In genomic region chr17:71486231-71486851, GRCm38 (mm10) we compare ENCODE assay signal across 8 mouse cellular contexts. TPM values are rescaled to one million over a fixed set of nuclear protein-coding genes. Genes with fewer than 3 reads are reported as not detected.
DNase-seq lines count a peak whose midpoint lies in the region; ATAC-seq and TF ChIP-seq lines count a peak whose summit lies in the region.

No protein-coding gene starts in this region.

- H3K27ac ChIP-seq in ES-E14 (ENCODE audit: insufficient read depth, low read depth, low read length, poor library complexity, severe bottlenecking), result peak overlapping the region; percentile 12; the same call in 1 of the 2 replicates
- H3K27ac ChIP-seq in liver, embryonic 14.5 days, result peak overlapping the region; percentile 30; the same call in 1 of the 2 replicates

- in situ Hi-C loops in ES-E14 (cut with MboI; ENCODE audit: low sequenced_read_pairs in 2 of 2, unreplicated experiment in 2 of 2), result no loop called here

- peaks cover 0 to 7% of the 10 kb centered on the region in 2 experiments; a peak in 2 of 4 replicates for H3K4me1 ChIP-seq in ES-E14 (ENCODE audit: control insufficient read depth in 2 of 2, insufficient read depth in 2 of 2, low read length in 2 of 2, poor library complexity in 1 of 2)
- peaks cover 16 to 28% of the 10 kb centered on the region in 2 experiments for H3K4me1 ChIP-seq in liver, embryonic 14.5 days (replicated peaks; ENCODE audit: control insufficient read depth in 2 of 2, insufficient read depth in 2 of 2, low read length in 1 of 2)

- H3K9me3 ChIP-seq in ES-E14 (ENCODE audit: control insufficient read depth, insufficient read depth, low read depth, low read length), result no peaks in the 10 kb centered on the region
- no peaks in the 10 kb centered on the region for H3K9me3 ChIP-seq in liver, embryonic 14.5 days (ENCODE audit: control insufficient read depth, low read length)

- ATAC-seq in liver, embryonic 14.5 days (ENCODE audit: insufficient read depth), result no peak

- TF ChIP-seq CTCF in liver, embryonic 14.5 days (IDR thresholded peaks at IDR 0.05; ENCODE audit: low read depth), result no peak

- no peak for DNase-seq in ES-E14 (ENCODE audit: low read depth, low spot score)
- peak; percentile 32 for DNase-seq in c-Kit-positive CD71-positive TER-119-negative erythroid progenitor cells, embryonic 14.5 days (ENCODE audit: low read depth)
- DNase-seq in induced T-regulatory cell, adult 2 months (ENCODE audit: low read depth), result peak; percentile 91
- no peak for DNase-seq in liver, embryonic 14.5 days (ENCODE audit: low read depth in 3 of 3, low spot score in 3 of 3)
- peak; percentile 82 to 86 for DNase-seq in spleen, postnatal 36 days (ENCODE audit: low spot score in 2 of 2)
- DNase-seq in urinary bladder, postnatal 4 days (ENCODE audit: low spot score in 2 of 2), result no peak
- DNase-seq in cerebellum, adult 11-12 months, result no peak
- DNase-seq in adrenal gland, postnatal 4 days (ENCODE audit: low spot score in 2 of 2), result no peak

- H3K9ac ChIP-seq in ES-E14 (ENCODE audit: insufficient read depth, low read depth, low read length, poor library complexity, severe bottlenecking), result no peak overlapping the region
- H3K9ac ChIP-seq in liver, embryonic 14.5 days (replicated peaks), result peak overlapping the region; percentile 69

- no peak overlapping the region for H3K4me3 ChIP-seq in ES-E14 (ENCODE audit: insufficient read depth in 1 of 2, low read depth in 1 of 2, low read length in 2 of 2, poor library complexity in 1 of 2, severe bottlenecking in 1 of 2)
- H3K4me3 ChIP-seq in liver, embryonic 14.5 days (ENCODE audit: insufficient read depth in 1 of 2, low read depth in 2 of 2, low read length in 2 of 2), result peak overlapping the region; percentile 45 to 48

- H3K27me3 ChIP-seq in liver, embryonic 14.5 days (ENCODE audit: control insufficient read depth, insufficient read depth, low read length), result no peaks in the 10 kb centered on the region

- peak overlapping the region; percentile 72 for H3K4me2 ChIP-seq in liver, embryonic 14.5 days (ENCODE audit: low read depth)

- no peaks in the 10 kb centered on the region for H3K36me3 ChIP-seq in ES-E14 (ENCODE audit: control insufficient read depth, insufficient read depth, low read length, poor library complexity, severe bottlenecking)
- no peaks in the 10 kb centered on the region for H3K36me3 ChIP-seq in liver, embryonic 14.5 days (replicated peaks; ENCODE audit: control insufficient read depth, insufficient read depth, low read depth)

- 24% methylated on average over 8 of the region's 8 CpGs for WGBS in liver, embryonic 14.5 days (ENCODE audit: insufficient replicate concordance)

- TF ChIP-seq EP300 in liver, embryonic 14.5 days (IDR thresholded peaks at IDR 0.05; ENCODE audit: low read depth), result no peak

TF ChIP-seq in ES-E14, 5 proteins besides CTCF, POLR2A, EP300 and RAD21:
- TF ChIP-seq CHD2 (IDR thresholded peaks at IDR 0.05; ENCODE audit: low read depth, low read length), result no peak
- no peak for TF ChIP-seq ZC3H11A (IDR thresholded peaks at IDR 0.05; ENCODE audit: borderline replicate concordance, low read depth, low read length)
- no peak for TF ChIP-seq ZNF384 (IDR thresholded peaks at IDR 0.05; ENCODE audit: low read depth, low read length)
- TF ChIP-seq HCFC1 (IDR thresholded peaks at IDR 0.05; ENCODE audit: borderline replicate concordance, insufficient read depth, low read length), result no peak
- no peak for TF ChIP-seq MAFK (IDR thresholded peaks at IDR 0.05; ENCODE audit: insufficient read depth, low read depth, low read length)

RNA-seq across cellular contexts. Expression of gene Smchd1, which starts 11.2 kb away (rescaled TPM):
- 35.5 and 41.0 TPM in 2 replicates for total RNA-seq in ES-E14 (2012; rRNA removed)
- 11.7 and 19.9 TPM in 2 replicates for polyA plus RNA-seq in liver, embryonic 14.5 days (2012; rRNA removed)
- 38.0 and 41.6 TPM in 2 replicates for polyA plus RNA-seq in liver, embryonic 14.5 days (2014; fragmentation: Nextera tagmentation; extraction: Ambion mirVana)
- 10 to 100 TPM; 45.5 to 57.2 TPM for total RNA-seq in adrenal gland, postnatal 4 days (2021)

RNA-seq across cellular contexts. Expression of gene Gm4707, which starts 26.6 kb away (rescaled TPM):
- total RNA-seq in ES-E14 (2012; rRNA removed), result 3.9 and 6.9 TPM in 2 replicates
- 0.19 and 0.21 TPM in 2 replicates for polyA plus RNA-seq in liver, embryonic 14.5 days (2012; rRNA removed)
- 0.15 and 1.1 TPM in 2 replicates for polyA plus RNA-seq in liver, embryonic 14.5 days (2014; fragmentation: Nextera tagmentation; extraction: Ambion mirVana)
- 1 to 10 TPM; 4.3 to 6.1 TPM for total RNA-seq in adrenal gland, postnatal 4 days (2021)

RNA-seq across cellular contexts. Expression of gene Ndc80, which starts 40.3 kb away (rescaled TPM):
- 31.5 and 42.8 TPM in 2 replicates for total RNA-seq in ES-E14 (2012; rRNA removed)
- 5.5 and 16.1 TPM in 2 replicates for polyA plus RNA-seq in liver, embryonic 14.5 days (2012; rRNA removed)
- polyA plus RNA-seq in liver, embryonic 14.5 days (2014; fragmentation: Nextera tagmentation; extraction: Ambion mirVana), result 33.3 and 34.2 TPM in 2 replicates
- 10 to 100 TPM; 18.7 to 19.1 TPM for total RNA-seq in adrenal gland, postnatal 4 days (2021)

Comparison
In these comparisons a context has a peak if more than half of its experiments do, and no peak if none do; other contexts are left out.
1. DNase-seq: peak in c-Kit-positive CD71-positive TER-119-negative erythroid progenitor cells, embryonic 14.5 days (single experiment), induced T-regulatory cell, adult 2 months (single experiment) and spleen, postnatal 36 days (2 of 2); none in ES-E14 (single experiment), liver, embryonic 14.5 days (0 of 3), urinary bladder, postnatal 4 days (0 of 2), cerebellum, adult 11-12 months (single experiment) and adrenal gland, postnatal 4 days (0 of 2).
2. H3K4me3 ChIP-seq: peak in liver, embryonic 14.5 days (2 of 2); none in ES-E14 (0 of 2).